Mouse (Mus musculus): Measurements from ENCODE around the gene Nfix. TPM values are rescaled to one million over a fixed set of nuclear protein-coding genes. Genes with fewer than 3 reads are reported as not detected.
A peak's percentile ranks its signal among the peaks of the same experiment; 100 is the strongest.

The Nfix gene
- polyA plus RNA-seq, 1 experiment from 2014 or later: 14.8 TPM

GRCm38 (mm10) chr8:84773304-84773703, 26.8 kb downstream of the Nfix start:
- no peak for ATAC-seq
- Histone ChIP-seq H3K9ac (0 out of 2 replicates have a peak overlapping the region, but pooled peaks have one; percentile 14), H3K4me2 (replicated peaks) (peak overlapping the region; percentile 50), H3K27ac (no peak overlapping the region), H3K36me3 (no peaks in the 10 kb centered on the region), H3K9me3 (no peaks in the 10 kb centered on the region), H3K4me3 (replicated peaks) (peak overlapping the region; percentile 22), H3K27me3 (replicated peaks) (peaks cover 56% of the 10 kb centered on the region), H3K4me1 (replicated peaks) (peaks cover 42% of the 10 kb centered on the region)
- WGBS: 4% methylated on average over 9 of the region's 9 CpGs

- ATAC-seq: no peak
- no peaks in the 10 kb centered on the region for H3K36me3 ChIP-seq
- H3K4me2 ChIP-seq (replicated peaks): no peak overlapping the region
- H3K27ac ChIP-seq: no peak overlapping the region
- H3K27me3 ChIP-seq (replicated peaks): peaks cover 49% of the 10 kb centered on the region
- H3K4me3 ChIP-seq (replicated peaks): no peak overlapping the region
- no peaks in the 10 kb centered on the region for H3K9me3 ChIP-seq
- WGBS: 20% methylated on average over 3 of the region's 3 CpGs
- H3K4me1 ChIP-seq (replicated peaks): peaks cover 42% of the 10 kb centered on the region
- no peak overlapping the region for H3K9ac ChIP-seq
These were observed 27.5 kb downstream of the Nfix start for GRCm38 (mm10) chr8:84772628-84773027.

- ATAC-seq: no peak
- WGBS: 15% methylated on average over 34 of the region's 34 CpGs
- Histone ChIP-seq H3K36me3 (no peaks in the 10 kb centered on the region), H3K4me1 (replicated peaks) (peaks cover 42% of the 10 kb centered on the region), H3K27ac (no peak overlapping the region), H3K9me3 (no peaks in the 10 kb centered on the region), H3K4me3 (replicated peaks) (no peak overlapping the region), H3K9ac (no peak overlapping the region), H3K4me2 (replicated peaks) (peak overlapping the region; percentile 42), H3K27me3 (replicated peaks) (peaks cover 44% of the 10 kb centered on the region)
These were observed 28.2 kb downstream of the Nfix start for GRCm38 (mm10) chr8:84771941-84772378.

GRCm38 (mm10) chr8:84771000-84771687, 29.0 kb downstream of the Nfix start:
- WGBS: 43% methylated on average over 5 of the region's 5 CpGs
- Histone ChIP-seq H3K4me3 (replicated peaks) (no peak overlapping the region), H3K9ac (no peak overlapping the region), H3K36me3 (no peaks in the 10 kb centered on the region), H3K27ac (no peak overlapping the region), H3K27me3 (replicated peaks) (peaks cover 37% of the 10 kb centered on the region), H3K4me1 (replicated peaks) (peaks cover 42% of the 10 kb centered on the region), H3K4me2 (replicated peaks) (peak overlapping the region; percentile 31), H3K9me3 (no peaks in the 10 kb centered on the region)
- ATAC-seq: no peak

GRCm38 (mm10) chr8:84770100-84770953, 29.8 kb downstream of the Nfix start:
- peak; percentile 55 for ATAC-seq
- Histone ChIP-seq H3K27me3 (replicated peaks) (peaks cover 32% of the 10 kb centered on the region), H3K36me3 (no peaks in the 10 kb centered on the region), H3K4me1 (replicated peaks) (peaks cover 34% of the 10 kb centered on the region), H3K27ac (no peak overlapping the region), H3K9ac (no peak overlapping the region), H3K4me3 (replicated peaks) (no peak overlapping the region), H3K4me2 (replicated peaks) (peak overlapping the region; percentile 31), H3K9me3 (no peaks in the 10 kb centered on the region)
- WGBS: 45% methylated on average over 12 of the region's 12 CpGs

GRCm38 (mm10) chr8:84769324-84769723, 30.8 kb downstream of the Nfix start:
- Histone ChIP-seq H3K27me3 (replicated peaks) (peaks cover 34% of the 10 kb centered on the region), H3K4me2 (replicated peaks) (no peak overlapping the region), H3K4me3 (replicated peaks) (no peak overlapping the region), H3K9me3 (no peaks in the 10 kb centered on the region), H3K4me1 (replicated peaks) (peaks cover 27% of the 10 kb centered on the region), H3K9ac (no peak overlapping the region), H3K27ac (no peak overlapping the region), H3K36me3 (no peaks in the 10 kb centered on the region)
- ATAC-seq: no peak
- 93% methylated on average over 8 of the region's 8 CpGs for WGBS

- Histone ChIP-seq H3K9me3 (no peaks in the 10 kb centered on the region), H3K27ac (no peak overlapping the region), H3K4me3 (replicated peaks) (no peak overlapping the region), H3K27me3 (replicated peaks) (peaks cover 41% of the 10 kb centered on the region), H3K4me1 (replicated peaks) (peaks cover 27% of the 10 kb centered on the region), H3K9ac (no peak overlapping the region), H3K36me3 (no peaks in the 10 kb centered on the region), H3K4me2 (replicated peaks) (no peak overlapping the region)
- no peak for ATAC-seq
- 90% methylated on average over 14 of the region's 14 CpGs for WGBS
These were observed 31.6 kb downstream of the Nfix start for GRCm38 (mm10) chr8:84768343-84769095.

GRCm38 (mm10) chr8:84767221-84767620, 32.9 kb downstream of the Nfix start:
- Histone ChIP-seq H3K4me1 (replicated peaks) (peaks cover 20% of the 10 kb centered on the region), H3K9ac (no peak overlapping the region), H3K36me3 (no peaks in the 10 kb centered on the region), H3K27ac (no peak overlapping the region), H3K27me3 (replicated peaks) (peaks cover 33% of the 10 kb centered on the region), H3K4me3 (replicated peaks) (no peak overlapping the region), H3K9me3 (no peaks in the 10 kb centered on the region), H3K4me2 (replicated peaks) (no peak overlapping the region)
- no peak for ATAC-seq
- WGBS: 83% methylated on average over 10 of the region's 10 CpGs

GRCm38 (mm10) chr8:84766422-84766821, 33.7 kb downstream of the Nfix start:
- H3K36me3 ChIP-seq: no peaks in the 10 kb centered on the region
- ATAC-seq: no peak
- no peak overlapping the region for H3K27ac ChIP-seq
- 65% methylated on average over 9 of the region's 9 CpGs for WGBS
- H3K9me3 ChIP-seq: no peaks in the 10 kb centered on the region
- H3K27me3 ChIP-seq (replicated peaks): peaks cover 25% of the 10 kb centered on the region
- H3K4me3 ChIP-seq (replicated peaks): no peak overlapping the region
- no peak overlapping the region for H3K9ac ChIP-seq
- peaks cover 14% of the 10 kb centered on the region for H3K4me1 ChIP-seq (replicated peaks)
- H3K4me2 ChIP-seq (replicated peaks): no peak overlapping the region

GRCm38 (mm10) chr8:84765629-84766028, 34.5 kb downstream of the Nfix start:
- Histone ChIP-seq H3K9me3 (no peaks in the 10 kb centered on the region), H3K27me3 (replicated peaks) (peaks cover 17% of the 10 kb centered on the region; the same call in 1 of the 2 replicates), H3K4me3 (replicated peaks) (no peak overlapping the region), H3K27ac (no peak overlapping the region), H3K4me1 (replicated peaks) (peaks cover 13% of the 10 kb centered on the region), H3K4me2 (replicated peaks) (no peak overlapping the region), H3K36me3 (no peaks in the 10 kb centered on the region), H3K9ac (no peak overlapping the region)
- WGBS: 51% methylated on average over 10 of the region's 10 CpGs
- ATAC-seq: no peak

- H3K9me3 ChIP-seq: no peaks in the 10 kb centered on the region
- no peak overlapping the region for H3K4me2 ChIP-seq (replicated peaks)
- WGBS: 83% methylated on average over 17 of the region's 17 CpGs
- H3K4me3 ChIP-seq (replicated peaks): no peak overlapping the region
- peaks cover 17% of the 10 kb centered on the region; the same call in 1 of the 2 replicates for H3K27me3 ChIP-seq (replicated peaks)
- ATAC-seq: no peak
- H3K27ac ChIP-seq: no peak overlapping the region
- peaks cover 9% of the 10 kb centered on the region; the same call in 1 of the 2 replicates for H3K4me1 ChIP-seq (replicated peaks)
- H3K36me3 ChIP-seq: no peaks in the 10 kb centered on the region
- no peak overlapping the region for H3K9ac ChIP-seq
These were observed 35.2 kb downstream of the Nfix start for GRCm38 (mm10) chr8:84764870-84765495.
